Mouse (Mus musculus) heart, embryonic 10.5 days (tissue): Measurements from ENCODE around the gene H2afv. TPM values are rescaled to one million over a fixed set of nuclear protein-coding genes. Genes with fewer than 3 reads are reported as not detected.
A peak's percentile ranks its signal among the peaks of the same experiment; 100 is the strongest.
"Not testable (repeated sequence)": the region's sequence is repeated elsewhere in the genome, so short reads cannot be mapped to it uniquely, and the experiment has no call there.

ENCODE experiments used
- DNase-seq: peaks from one replicate; pipeline ENCODE4 v3.0.0-alpha.2; 2017; ENCODE audit warnings: low spot score
- H3K27ac ChIP-seq: fragments of 300-500 bp; sonication (generic); 2 replicates; pipeline ENCODE4 v1.5.1; 2016; ENCODE audit warnings: mild to moderate bottlenecking
- H3K27me3 ChIP-seq: fragments of 300-500 bp; sonication (generic); 2 replicates; pipeline ENCODE4 v1.6.1; 2016; ENCODE audit warnings: mild to moderate bottlenecking; ENCODE audit not compliant: poor library complexity, insufficient read depth, severe bottlenecking
- H3K36me3 ChIP-seq: fragments of 300-500 bp; sonication (generic); 2 replicates; pipeline ENCODE4 v1.6.1; 2016; ENCODE audit warnings: mild to moderate bottlenecking, moderate library complexity
- H3K4me1 ChIP-seq: fragments of 300-500 bp; sonication (generic); 2 replicates; pipeline ENCODE4 v1.6.1; 2016; ENCODE audit warnings: mild to moderate bottlenecking
- H3K4me3 ChIP-seq: fragments of 300-500 bp; sonication (generic); 2 replicates; pipeline ENCODE4 v1.5.1; 2016; ENCODE audit warnings: mild to moderate bottlenecking, moderate library complexity
- H3K9me3 ChIP-seq: fragments of 300-500 bp; sonication (generic); 2 replicates; pipeline ENCODE4 v1.6.1; 2016; ENCODE audit warnings: mild to moderate bottlenecking, moderate library complexity
- WGBS: fragments of 180-500 bp; shearing (Covaris S2); methylation state at CpG from one replicate; pipeline ENCODE4 v1.1.7; 2016; 5-methylcytosine and 5-hydroxymethylcytosine counted together
- polyA plus RNA-seq: library from polyadenylated mRNA; unstranded; fragments of >200 nt; fragmentation: Nextera tagmentation; extraction: Ambion mirVana; gene quantifications from 2 replicates; pipeline ENCODE4 v1.2.1, GENCODE M21; 2016

The H2afv gene
- polyA plus RNA-seq, 1 experiment from 2014 or later = 415 TPM

GRCm38 (mm10) chr11:6477350-6477749, 33.1 kb upstream of the H2afv start:
- DNase-seq = no peak
- Histone ChIP-seq H3K9me3 (no peaks in the 10 kb centered on the region), H3K27me3 (no peaks in the 10 kb centered on the region), H3K4me1 (no peaks in the 10 kb centered on the region; the same call in 1 of the 2 replicates), H3K27ac (no peak overlapping the region), H3K4me3 (no peak overlapping the region), H3K36me3 (peaks cover 3% of the 10 kb centered on the region; the same call in 1 of the 2 replicates)
- WGBS = 96% methylated on average over 1 of the region's 1 CpGs

- no peak for DNase-seq
- Histone ChIP-seq H3K4me3 (no peak overlapping the region), H3K9me3 (no peaks in the 10 kb centered on the region), H3K27ac (no peak overlapping the region), H3K36me3 (peaks cover 3% of the 10 kb centered on the region; the same call in 1 of the 2 replicates), H3K4me1 (no peaks in the 10 kb centered on the region; the same call in 1 of the 2 replicates), H3K27me3 (no peaks in the 10 kb centered on the region)
- WGBS = 72% methylated on average over 6 of the region's 6 CpGs
Observed at GRCm38 (mm10) chr11:6476876-6477275, 32.6 kb upstream of the H2afv start.

GRCm38 (mm10) chr11:6475867-6476484, 31.7 kb upstream of the H2afv start, which contains the start of gene Purb:
Gene Purb (minus strand): TSS chr11:6475917.
- peak; percentile 93 for DNase-seq

GRCm38 (mm10) chr11:6474874-6475731, 30.9 kb upstream of the H2afv start:
- H3K27ac ChIP-seq = peak overlapping the region; percentile 94
- H3K4me1 ChIP-seq = peaks cover 12% of the 10 kb centered on the region
- peak; percentile 82 for DNase-seq
- under 1% methylated on average over 109 of the region's 109 CpGs for WGBS
- H3K9me3 ChIP-seq = no peaks in the 10 kb centered on the region
- peak overlapping the region; percentile 82 for H3K4me3 ChIP-seq
- peaks cover 11% of the 10 kb centered on the region for H3K36me3 ChIP-seq
- H3K27me3 ChIP-seq = no peaks in the 10 kb centered on the region

More at GRCm38 (mm10) chr11:6475867-6476484, 31.7 kb upstream of the H2afv start, which contains the start of gene Purb:
- Histone ChIP-seq H3K27ac (peak within 1 kb of the TSS; percentile 94), H3K36me3 (peaks cover 6% of the 10 kb centered on the region), H3K4me3 (peak within 1 kb of the TSS; percentile 82), H3K4me1 (peaks cover 4% of the 10 kb centered on the region), H3K27me3 (no peaks in the 10 kb centered on the region), H3K9me3 (no peaks in the 10 kb centered on the region)
- 9% methylated on average over 76 of the region's 76 CpGs for whole genome bisulfite sequencing

- Histone ChIP-seq H3K4me1 (peaks cover 12% of the 10 kb centered on the region), H3K27me3 (no peaks in the 10 kb centered on the region), H3K27ac (peak overlapping the region; percentile 94), H3K36me3 (peaks cover 14% of the 10 kb centered on the region), H3K4me3 (peak overlapping the region; percentile 82), H3K9me3 (no peaks in the 10 kb centered on the region)
- 24% methylated on average over 6 of the region's 6 CpGs for whole genome bisulfite sequencing
- no peak for DNase-seq
Observed at GRCm38 (mm10) chr11:6474381-6474780, 30.1 kb upstream of the H2afv start.

- H3K9me3 ChIP-seq = no peaks in the 10 kb centered on the region
- DNase-seq = no peak
- peak overlapping the region; percentile 82 for H3K4me3 ChIP-seq
- H3K36me3 ChIP-seq = peaks cover 22% of the 10 kb centered on the region
- no peaks in the 10 kb centered on the region for H3K27me3 ChIP-seq
- H3K4me1 ChIP-seq = peaks cover 12% of the 10 kb centered on the region
- H3K27ac ChIP-seq = peak overlapping the region; percentile 94
Observed at GRCm38 (mm10) chr11:6472076-6472475, 27.8 kb upstream of the H2afv start.

GRCm38 (mm10) chr11:6471493-6471892, 27.2 kb upstream of the H2afv start:
- H3K27me3 ChIP-seq = no peaks in the 10 kb centered on the region
- H3K9me3 ChIP-seq = no peaks in the 10 kb centered on the region
- H3K4me1 ChIP-seq = peaks cover 12% of the 10 kb centered on the region
- whole genome bisulfite sequencing = 36% methylated on average over 1 of the region's 1 CpGs
- DNase-seq = no peak
- H3K27ac ChIP-seq = peak overlapping the region; percentile 94
- peaks cover 27% of the 10 kb centered on the region for H3K36me3 ChIP-seq
- H3K4me3 ChIP-seq = peak overlapping the region; percentile 82

GRCm38 (mm10) chr11:6471054-6471453, 26.8 kb upstream of the H2afv start:
- H3K4me1 ChIP-seq = peaks cover 12% of the 10 kb centered on the region
- no peaks in the 10 kb centered on the region for H3K27me3 ChIP-seq
- H3K4me3 ChIP-seq = peak overlapping the region; percentile 82
- peaks cover 31% of the 10 kb centered on the region for H3K36me3 ChIP-seq
- DNase-seq = no peak
- peak overlapping the region; percentile 94 for H3K27ac ChIP-seq
- 70% methylated on average over 2 of the region's 2 CpGs for WGBS
- H3K9me3 ChIP-seq = no peaks in the 10 kb centered on the region

GRCm38 (mm10) chr11:6468541-6468940, 24.3 kb upstream of the H2afv start:
- DNase-seq = no peak
- 82% methylated on average over 2 of the region's 2 CpGs for WGBS
- peaks cover 33% of the 10 kb centered on the region for H3K36me3 ChIP-seq
- no peak overlapping the region for H3K4me3 ChIP-seq
- no peak overlapping the region for H3K27ac ChIP-seq
- no peaks in the 10 kb centered on the region for H3K9me3 ChIP-seq
- H3K27me3 ChIP-seq = no peaks in the 10 kb centered on the region
- peaks cover 12% of the 10 kb centered on the region for H3K4me1 ChIP-seq

GRCm38 (mm10) chr11:6465122-6465521, 20.9 kb upstream of the H2afv start:
- no peak overlapping the region for H3K27ac ChIP-seq
- no peaks in the 10 kb centered on the region for H3K9me3 ChIP-seq
- no peak for DNase-seq
- no peaks in the 10 kb centered on the region; the same call in 1 of the 2 replicates for H3K4me1 ChIP-seq
- H3K36me3 ChIP-seq = peaks cover 25% of the 10 kb centered on the region
- no peak overlapping the region for H3K4me3 ChIP-seq
- no peaks in the 10 kb centered on the region for H3K27me3 ChIP-seq
- 23% methylated on average over 4 of the region's 4 CpGs for WGBS

- H3K4me1 ChIP-seq = no peaks in the 10 kb centered on the region
- no peak for DNase-seq
- H3K9me3 ChIP-seq = no peaks in the 10 kb centered on the region
- H3K36me3 ChIP-seq = peaks cover 17% of the 10 kb centered on the region
- H3K4me3 ChIP-seq = no peak overlapping the region
- H3K27me3 ChIP-seq = no peaks in the 10 kb centered on the region
- WGBS = 87% methylated on average over 6 of the region's 6 CpGs
- H3K27ac ChIP-seq = no peak overlapping the region
Observed at GRCm38 (mm10) chr11:6463159-6463837, 19.1 kb upstream of the H2afv start.

- H3K9me3 ChIP-seq = no peaks in the 10 kb centered on the region
- DNase-seq = no peak
- WGBS = 68% methylated on average over 6 of the region's 6 CpGs
- no peak overlapping the region for H3K4me3 ChIP-seq
- H3K27ac ChIP-seq = no peak overlapping the region
- H3K27me3 ChIP-seq = no peaks in the 10 kb centered on the region
- no peaks in the 10 kb centered on the region for H3K36me3 ChIP-seq
- no peaks in the 10 kb centered on the region for H3K4me1 ChIP-seq
Observed at GRCm38 (mm10) chr11:6456083-6456482, 11.8 kb upstream of the H2afv start.

- not testable (repeated sequence) for H3K9me3 ChIP-seq, H3K4me1 ChIP-seq, H3K27me3 ChIP-seq, H3K4me3 ChIP-seq, DNase-seq, H3K27ac ChIP-seq, H3K36me3 ChIP-seq
- 91% methylated on average over 5 of the region's 5 CpGs for WGBS
Observed at GRCm38 (mm10) chr11:6448155-6448554, 3.9 kb upstream of the H2afv start.
